Mouse (Mus musculus) heart, adult 8-10 months (tissue): ENCODE data around the gene AC129217.1. TPM values are rescaled to one million over a fixed set of nuclear protein-coding genes. Genes with fewer than 3 reads are reported as not detected.
"Not testable (repeated sequence)": the region's sequence is repeated elsewhere in the genome, so short reads cannot be mapped to it uniquely, and the experiment has no call there.

ENCODE experiments used
- DNase-seq: peaks from one replicate; pipeline ENCODE4 v3.0.0; 2022; ENCODE audit warnings: low spot score
- total RNA-seq, 4 experiments: library from RNA; stranded (reverse); gene quantifications; 2 replicates each; pipeline ENCODE4 v1.2.4; 2022

Gene AC129217.1
- total RNA-seq, 4 experiments from 2014 or later, result 0.53 TPM; not detected in 3

- no peak for DNase-seq
Observed at GRCm38 (mm10) chr19:8830664-8831063, 1.1 kb downstream of the AC129217.1 start.

- no peak for DNase-seq
Observed at GRCm38 (mm10) chr19:8831262-8831661, 1.7 kb downstream of the AC129217.1 start.

- no peak for DNase-seq
Observed at GRCm38 (mm10) chr19:8832971-8833370, 3.4 kb downstream of the AC129217.1 start.

GRCm38 (mm10) chr19:8836327-8836726, 6.8 kb downstream of the AC129217.1 start:
- not testable (repeated sequence) for DNase-seq

GRCm38 (mm10) chr19:8837251-8837791, 7.7 kb downstream of the AC129217.1 start, which contains the start of gene Bscl2:
Gene Bscl2 (plus strand): TSS chr19:8837467.
- DNase-seq, result peak; percentile 79

- DNase-seq, result no peak
Observed at GRCm38 (mm10) chr19:8838041-8838730, 8.6 kb downstream of the AC129217.1 start.

GRCm38 (mm10) chr19:8839103-8839907, 9.7 kb downstream of the AC129217.1 start, which contains the start of gene Gng3:
Gene Gng3 (minus strand): TSS chr19:8839194.
- no peak for DNase-seq

- peak; percentile 67 for DNase-seq
Observed at GRCm38 (mm10) chr19:8839908-8840791, 10.6 kb downstream of the AC129217.1 start.

GRCm38 (mm10) chr19:8841012-8841411, 11.4 kb downstream of the AC129217.1 start:
- DNase-seq, result no peak

GRCm38 (mm10) chr19:8842961-8843360, 13.4 kb downstream of the AC129217.1 start:
- DNase-seq, result no peak

GRCm38 (mm10) chr19:8844371-8845129, 15.0 kb downstream of the AC129217.1 start:
- peak; percentile 81 for DNase-seq

- no peak for DNase-seq
Observed at GRCm38 (mm10) chr19:8848356-8848755, 18.8 kb downstream of the AC129217.1 start.

GRCm38 (mm10) chr19:8850402-8850901, 20.9 kb downstream of the AC129217.1 start, which contains the start of gene Lrrn4cl:
Gene Lrrn4cl (plus strand): TSS chr19:8850768.
- DNase-seq, result peak; percentile 38

- DNase-seq, result no peak
Observed at GRCm38 (mm10) chr19:8851639-8852038, 22.1 kb downstream of the AC129217.1 start.

- DNase-seq, result no peak
Observed at GRCm38 (mm10) chr19:8852236-8852928, 22.8 kb downstream of the AC129217.1 start.

- no peak for DNase-seq
Observed at GRCm38 (mm10) chr19:8853117-8853516, 23.5 kb downstream of the AC129217.1 start.

- peak; percentile 46 for DNase-seq
Observed at GRCm38 (mm10) chr19:8857689-8858088, 28.1 kb downstream of the AC129217.1 start.

- DNase-seq, result no peak
Observed at GRCm38 (mm10) chr19:8859018-8859417, 29.4 kb downstream of the AC129217.1 start.

GRCm38 (mm10) chr19:8864265-8864664, 34.7 kb downstream of the AC129217.1 start:
- no peak for DNase-seq

GRCm38 (mm10) chr19:8870381-8870780, 40.8 kb downstream of the AC129217.1 start:
- not testable (repeated sequence) for DNase-seq
